Mouse (Mus musculus) olfactory bulb, adult 2 months (tissue): Measurements from ENCODE around the gene Cfap44.

ENCODE experiments used
- CTCF ChIP-seq: fragments of 200-500 bp; IDR thresholded peaks from 2 replicates; pipeline ENCODE4 v1.5.1; 2012; ENCODE audit warnings: low read depth, mild to moderate bottlenecking, low read length, moderate library complexity; ENCODE audit not compliant: insufficient read depth
- POLR2A ChIP-seq: fragments of 200-500 bp; IDR thresholded peaks from 2 replicates; pipeline ENCODE4 v1.6.1; 2012; ENCODE audit warnings: mild to moderate bottlenecking, low read depth, low read length, moderate library complexity; ENCODE audit not compliant: insufficient read depth

GRCm38 (mm10) chr16:44487194-44487593 is 92.6 kb downstream of the Cfap44 start:
- TF ChIP-seq CTCF (no peak), POLR2A (no peak)
